Mouse (Mus musculus): ENCODE results near the gene Kifc5b.
"Not testable (repeated sequence)": the region's sequence is repeated elsewhere in the genome, so short reads cannot be mapped to it uniquely, and the experiment has no call there.

Gene Kifc5b

DNA sequence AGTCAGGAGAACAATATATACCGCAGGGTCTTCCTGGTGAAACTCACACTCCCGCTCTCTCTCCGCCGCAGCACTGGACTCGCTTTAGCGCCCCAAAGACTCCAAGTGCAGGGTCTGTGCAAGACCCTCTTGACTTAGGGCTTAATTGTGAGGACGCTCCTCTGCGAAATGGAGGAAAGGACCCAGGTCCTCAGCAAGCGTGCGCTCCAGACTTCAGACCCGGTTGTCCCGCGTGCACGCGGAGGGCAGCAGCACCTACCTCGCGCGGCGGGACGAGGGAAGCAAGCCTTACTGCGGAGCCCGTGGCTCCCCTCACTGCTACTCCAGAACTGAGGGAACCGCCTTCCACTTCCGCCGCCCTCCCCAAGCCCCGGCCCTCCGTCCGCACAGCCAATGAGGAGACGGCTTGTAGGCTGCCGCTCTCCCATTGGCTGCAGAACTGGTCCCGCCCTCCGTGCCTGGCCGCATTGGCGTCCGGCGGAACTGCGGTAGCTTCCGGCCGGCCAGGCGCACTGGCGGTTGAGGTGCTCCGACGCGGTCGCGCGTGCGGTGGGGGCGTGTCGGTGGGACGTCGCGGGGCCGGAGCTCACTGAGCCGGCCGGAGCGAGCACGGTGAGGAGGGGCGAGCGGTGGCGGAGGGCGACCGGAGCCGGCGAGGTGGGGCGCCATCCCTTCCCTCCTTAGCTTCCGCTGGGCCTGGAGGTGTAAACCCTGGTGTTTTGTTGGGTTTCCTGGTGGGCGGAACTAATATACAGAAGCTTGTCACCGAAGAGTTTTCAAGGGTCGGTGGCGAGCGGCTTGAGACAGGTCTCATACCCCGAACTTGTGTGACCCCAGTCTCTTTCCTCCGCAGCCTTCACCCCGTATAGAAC lies 56.0 kb downstream of the Kifc5b start, which contains the start of gene Zbtb9:
Gene Zbtb9 (plus strand): TSS at position 465 of the 872 bp plus-strand sequence.
- peak; percentile 98 for DNase-seq

DNA sequence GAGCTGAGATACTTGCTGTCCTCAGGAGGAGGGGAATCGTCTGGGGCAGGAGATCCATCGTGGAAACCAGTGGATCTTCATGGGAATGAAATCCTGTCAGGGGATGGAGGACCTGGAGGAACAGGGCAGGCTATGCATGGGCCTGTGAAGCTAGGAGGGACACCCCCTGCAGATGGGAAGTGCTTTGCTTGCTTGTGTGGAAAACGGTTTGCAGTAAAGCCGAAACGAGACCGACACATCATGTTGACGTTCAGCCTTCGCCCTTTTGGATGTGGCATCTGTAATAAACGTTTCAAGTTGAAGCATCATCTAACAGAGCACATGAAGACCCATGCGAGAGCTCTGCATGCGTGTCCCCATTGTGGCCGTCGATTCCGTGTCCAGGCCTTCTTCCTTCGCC lies 57.7 kb downstream of the Kifc5b start:
- no peak for DNase-seq

DNA sequence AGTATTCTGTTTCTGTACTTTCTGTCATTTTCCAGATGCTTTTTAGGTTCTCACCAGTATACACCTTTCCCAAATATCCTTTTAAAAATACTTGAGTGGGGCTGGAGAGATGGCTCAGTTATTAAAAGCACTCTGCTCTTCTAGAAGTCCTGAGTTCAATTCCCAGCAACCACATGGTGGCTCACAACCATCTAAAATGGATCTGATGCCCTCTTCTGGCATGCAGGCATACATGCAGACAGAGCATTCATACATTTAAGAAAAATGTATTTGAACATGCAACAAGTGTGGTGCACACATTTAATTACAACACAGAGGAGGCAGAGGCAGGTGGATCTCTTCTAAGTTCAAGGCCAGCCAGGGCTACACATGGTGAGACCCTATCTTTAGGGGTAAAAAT lies 58.5 kb downstream of the Kifc5b start:
- no peak for DNase-seq

DNA sequence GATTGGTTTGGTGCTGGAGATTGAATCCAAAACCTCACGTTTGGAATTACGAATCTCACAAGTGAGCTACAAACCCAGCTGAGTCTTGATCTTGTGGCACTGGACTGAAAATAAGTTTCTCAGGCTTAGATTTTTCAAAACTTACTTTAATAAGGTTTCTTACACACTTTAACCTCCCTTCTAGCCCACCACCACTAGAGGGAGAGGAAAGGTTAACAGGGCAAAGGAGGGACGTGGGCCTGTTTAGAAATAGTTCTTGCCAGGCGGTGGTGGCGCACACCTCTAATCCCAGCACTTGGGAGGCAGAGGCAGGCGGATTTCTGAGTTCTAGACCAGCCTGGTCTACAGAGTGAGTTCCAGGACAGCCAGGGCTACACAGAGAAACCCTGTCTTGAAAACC lies 60.5 kb downstream of the Kifc5b start:
- not testable (repeated sequence) for DNase-seq

DNA sequence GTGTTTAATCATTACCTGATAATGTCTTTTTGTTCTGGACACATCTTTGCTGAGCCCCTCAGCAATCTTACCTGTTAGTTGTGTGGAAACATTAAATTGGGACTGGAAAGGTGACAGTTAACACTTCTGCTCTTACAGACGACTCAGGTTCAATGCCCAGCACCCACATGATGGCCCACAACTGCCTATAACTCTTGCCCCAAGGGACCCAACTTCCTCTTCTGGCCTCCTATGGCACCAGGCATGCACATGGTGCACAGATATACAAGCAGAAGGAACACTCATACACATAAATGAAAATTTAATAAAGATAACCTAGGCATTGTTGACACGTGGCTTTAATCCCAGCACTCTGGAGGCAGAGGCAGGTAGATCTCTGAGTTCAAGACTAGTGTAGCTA lies 62.5 kb downstream of the Kifc5b start:
- DNase-seq = no peak

DNA sequence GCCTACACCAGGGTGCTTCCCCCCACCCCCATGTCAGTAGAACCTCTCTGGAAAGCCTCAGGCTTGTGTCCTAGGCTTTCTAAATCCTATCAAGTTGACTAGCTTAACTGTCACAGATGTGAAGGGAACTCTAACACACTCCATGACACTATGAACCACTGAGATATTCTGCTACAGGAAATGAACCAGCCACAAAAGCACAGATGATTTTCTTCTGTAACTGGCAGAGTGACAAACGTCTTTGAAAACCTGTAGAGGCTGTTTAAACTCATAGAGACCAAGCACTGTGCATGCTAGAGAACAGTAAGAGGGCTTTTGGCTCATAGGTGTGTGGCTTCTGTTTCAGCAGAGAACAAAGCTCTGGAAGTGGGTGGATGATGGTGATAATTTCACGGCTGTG lies 64.2 kb downstream of the Kifc5b start:
- DNase-seq = no peak
